Mouse (Mus musculus): ENCODE data around the gene Traf1. TPM values are rescaled to one million over a fixed set of nuclear protein-coding genes. Genes with fewer than 3 reads are reported as not detected.
A peak's percentile ranks its signal among the peaks of the same experiment; 100 is the strongest.

The Traf1 gene
- polyA plus RNA-seq, 1 experiment: 1.4 TPM

DNA sequence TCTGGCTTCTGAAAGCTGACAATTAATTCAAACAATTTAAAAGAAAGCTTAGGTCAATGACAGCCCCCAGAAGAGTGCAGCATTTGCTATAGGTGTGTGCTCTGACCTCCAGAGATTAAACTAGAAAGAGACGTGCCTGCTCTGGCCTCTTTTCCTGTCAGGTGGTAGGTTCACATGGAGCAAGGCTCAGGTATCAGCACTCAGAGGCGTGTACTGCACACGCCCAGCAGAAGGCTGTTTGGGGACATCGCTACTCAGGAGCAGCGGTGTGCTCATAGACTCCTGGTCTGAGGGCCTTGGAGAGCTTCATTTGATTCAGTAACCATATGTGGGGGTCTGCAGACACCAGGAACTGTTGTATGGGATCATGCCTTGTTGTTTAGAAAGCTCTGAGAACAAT is 34.3 kb downstream of the Traf1 start:
- Histone ChIP-seq H3K4me3 (ENCODE audit: insufficient read depth, low read length) (no peak overlapping the region), H3K4me1 (ENCODE audit: control insufficient read depth, insufficient read depth, low read length) (no peaks in the 10 kb centered on the region), H3K27ac (ENCODE audit: insufficient read depth, low read length) (no peak overlapping the region)
- TF ChIP-seq CTCF (IDR thresholded peaks at IDR 0.05; ENCODE audit: extremely low read depth, insufficient read depth, low read length) (no peak), POLR2A (IDR thresholded peaks at IDR 0.05; ENCODE audit: extremely low read depth, insufficient read depth, low read length) (no peak)

DNA sequence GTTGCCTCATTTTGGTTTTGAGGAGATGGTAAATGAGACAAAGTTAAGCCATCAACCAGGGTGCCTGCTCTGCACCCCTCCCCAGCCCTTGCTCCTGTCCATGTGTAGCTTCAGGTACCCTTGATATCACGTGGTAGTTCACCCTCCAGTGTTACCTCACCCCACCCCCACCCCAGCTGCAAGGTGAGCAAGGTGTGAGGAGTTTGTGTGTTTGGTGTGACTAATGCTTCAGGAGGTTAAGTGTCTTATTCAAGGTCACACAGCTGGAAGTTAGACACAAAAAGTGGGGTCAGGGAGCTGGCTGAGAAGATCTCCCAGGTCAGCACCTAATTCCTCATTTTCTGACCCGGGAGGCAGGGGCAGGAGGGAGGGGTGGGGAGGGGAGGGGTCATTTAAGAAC is 38.8 kb downstream of the Traf1 start:
- no peak overlapping the region for H3K4me3 ChIP-seq (ENCODE audit: insufficient read depth, low read length)
- no peak overlapping the region for H3K27ac ChIP-seq (ENCODE audit: insufficient read depth, low read length)
- H3K4me1 ChIP-seq (ENCODE audit: control insufficient read depth, insufficient read depth, low read length): no peaks in the 10 kb centered on the region
- TF ChIP-seq POLR2A (IDR thresholded peaks at IDR 0.05; ENCODE audit: extremely low read depth, insufficient read depth, low read length) (no peak), CTCF (IDR thresholded peaks at IDR 0.05; ENCODE audit: extremely low read depth, insufficient read depth, low read length) (no peak)

DNA sequence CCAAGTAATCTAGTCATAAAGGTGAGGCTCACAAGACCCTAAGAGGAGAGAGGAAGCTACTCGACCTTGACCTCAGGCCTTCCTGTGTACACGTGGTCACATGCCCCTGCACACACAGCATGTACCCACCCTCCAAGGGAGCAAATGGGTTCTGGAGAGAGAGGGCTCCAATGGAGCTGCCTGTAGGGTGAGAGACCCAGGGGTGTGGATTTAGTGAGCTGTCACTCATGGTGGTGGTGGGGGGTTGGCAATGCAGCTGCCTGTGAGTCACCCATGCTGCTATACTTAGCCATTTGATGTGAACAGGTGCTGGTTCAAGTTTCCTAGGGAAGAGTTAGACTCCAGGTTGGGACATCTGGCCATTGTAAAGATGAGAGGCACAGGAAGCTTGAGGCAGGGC is 41.4 kb downstream of the Traf1 start:
- Histone ChIP-seq H3K27ac (ENCODE audit: insufficient read depth, low read length) (no peak overlapping the region), H3K4me1 (ENCODE audit: control insufficient read depth, insufficient read depth, low read length) (no peaks in the 10 kb centered on the region), H3K4me3 (ENCODE audit: insufficient read depth, low read length) (no peak overlapping the region)
- TF ChIP-seq POLR2A (IDR thresholded peaks at IDR 0.05; ENCODE audit: extremely low read depth, insufficient read depth, low read length) (no peak), CTCF (IDR thresholded peaks at IDR 0.05; ENCODE audit: extremely low read depth, insufficient read depth, low read length) (no peak)

DNA sequence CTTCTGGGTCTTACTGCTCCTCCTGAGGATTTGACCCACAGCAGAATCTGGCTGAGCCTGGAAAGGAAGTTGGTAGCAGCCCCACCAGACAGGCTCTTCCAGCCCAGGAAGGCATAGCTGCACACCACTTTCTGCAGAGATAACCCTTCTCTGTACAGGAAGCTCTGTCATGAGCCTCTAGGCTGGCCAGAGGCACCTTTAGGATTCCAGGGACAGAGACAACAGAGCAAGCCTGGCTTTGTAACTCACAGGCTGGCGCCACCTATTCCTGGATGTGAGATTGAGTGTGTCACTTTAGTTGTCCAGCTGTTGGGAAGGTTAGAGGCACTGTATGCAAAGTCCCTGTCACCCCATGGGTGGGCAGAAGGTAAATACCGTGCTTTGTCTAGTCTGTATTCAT is 46.5 kb downstream of the Traf1 start:
- no peak overlapping the region for H3K4me3 ChIP-seq (ENCODE audit: insufficient read depth, low read length)
- H3K27ac ChIP-seq (ENCODE audit: insufficient read depth, low read length): no peak overlapping the region
- TF ChIP-seq CTCF (IDR thresholded peaks at IDR 0.05; ENCODE audit: extremely low read depth, insufficient read depth, low read length) (no peak), POLR2A (IDR thresholded peaks at IDR 0.05; ENCODE audit: extremely low read depth, insufficient read depth, low read length) (no peak)
- no peaks in the 10 kb centered on the region; the same call in 1 of the 2 replicates for H3K4me1 ChIP-seq (ENCODE audit: control insufficient read depth, insufficient read depth, low read length)

DNA sequence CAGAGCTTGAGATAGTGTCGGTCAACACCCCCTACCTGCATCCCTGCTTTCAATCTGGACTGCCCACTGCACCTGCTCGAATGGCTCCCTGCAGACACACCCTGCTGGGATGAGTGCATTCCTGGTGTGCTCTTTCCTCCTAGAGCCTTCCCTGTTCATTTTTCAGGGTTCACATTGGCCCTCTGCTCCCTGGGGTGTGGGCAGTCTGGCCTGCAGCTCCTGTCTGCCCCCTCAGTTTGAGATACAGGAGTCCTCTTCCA is 46.8 kb downstream of the Traf1 start:
- no peak overlapping the region for H3K4me3 ChIP-seq (ENCODE audit: insufficient read depth, low read length)
- no peak overlapping the region for H3K27ac ChIP-seq (ENCODE audit: insufficient read depth, low read length)
- no peaks in the 10 kb centered on the region; the same call in 1 of the 2 replicates for H3K4me1 ChIP-seq (ENCODE audit: control insufficient read depth, insufficient read depth, low read length)
- TF ChIP-seq POLR2A (IDR thresholded peaks at IDR 0.05; ENCODE audit: extremely low read depth, insufficient read depth, low read length) (no peak), CTCF (IDR thresholded peaks at IDR 0.05; ENCODE audit: extremely low read depth, insufficient read depth, low read length) (no peak)

DNA sequence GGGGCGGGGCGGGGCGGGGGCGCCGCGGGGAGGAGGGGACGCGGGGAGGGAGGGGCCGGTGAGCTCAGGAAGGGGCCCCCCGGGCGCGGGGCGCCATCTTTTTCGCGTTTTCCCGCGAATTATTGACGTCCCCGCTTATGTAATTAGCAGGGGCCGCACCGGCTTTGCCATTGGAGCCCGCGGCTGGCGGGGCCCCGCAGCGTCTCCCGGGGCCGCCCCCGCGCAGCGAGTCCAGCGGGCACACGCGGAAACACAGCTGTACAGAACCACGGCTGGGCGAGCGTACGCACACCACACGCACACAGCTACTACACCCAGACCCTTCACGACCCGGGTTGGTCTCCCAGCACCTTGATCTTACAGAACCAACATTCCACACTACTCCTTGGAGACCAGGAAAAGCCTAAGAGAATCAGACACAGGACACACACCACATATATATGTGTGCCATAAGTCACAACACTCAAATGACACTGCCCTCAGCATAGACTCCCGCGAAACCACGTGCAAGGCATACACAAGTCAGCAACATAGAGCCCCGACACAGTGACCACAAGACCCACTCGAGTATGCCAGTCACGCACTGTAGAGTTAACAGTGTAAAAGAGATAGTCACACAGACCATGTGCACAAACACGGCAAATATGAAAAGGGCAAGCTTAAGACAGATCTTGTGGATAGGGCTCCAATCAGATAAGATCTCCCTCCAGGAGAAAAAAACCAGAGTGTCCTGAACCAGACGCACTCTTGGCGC is 47.3 kb downstream of the Traf1 start:
- no peaks in the 10 kb centered on the region; the same call in 1 of the 2 replicates for H3K4me1 ChIP-seq (ENCODE audit: control insufficient read depth, insufficient read depth, low read length)
- H3K27ac ChIP-seq (ENCODE audit: insufficient read depth, low read length): no peak overlapping the region
- peak overlapping the region; percentile 31 for H3K4me3 ChIP-seq (ENCODE audit: insufficient read depth, low read length)
- TF ChIP-seq CTCF (IDR thresholded peaks at IDR 0.05; ENCODE audit: extremely low read depth, insufficient read depth, low read length): no peak
- no peak for TF ChIP-seq POLR2A (IDR thresholded peaks at IDR 0.05; ENCODE audit: extremely low read depth, insufficient read depth, low read length)

DNA sequence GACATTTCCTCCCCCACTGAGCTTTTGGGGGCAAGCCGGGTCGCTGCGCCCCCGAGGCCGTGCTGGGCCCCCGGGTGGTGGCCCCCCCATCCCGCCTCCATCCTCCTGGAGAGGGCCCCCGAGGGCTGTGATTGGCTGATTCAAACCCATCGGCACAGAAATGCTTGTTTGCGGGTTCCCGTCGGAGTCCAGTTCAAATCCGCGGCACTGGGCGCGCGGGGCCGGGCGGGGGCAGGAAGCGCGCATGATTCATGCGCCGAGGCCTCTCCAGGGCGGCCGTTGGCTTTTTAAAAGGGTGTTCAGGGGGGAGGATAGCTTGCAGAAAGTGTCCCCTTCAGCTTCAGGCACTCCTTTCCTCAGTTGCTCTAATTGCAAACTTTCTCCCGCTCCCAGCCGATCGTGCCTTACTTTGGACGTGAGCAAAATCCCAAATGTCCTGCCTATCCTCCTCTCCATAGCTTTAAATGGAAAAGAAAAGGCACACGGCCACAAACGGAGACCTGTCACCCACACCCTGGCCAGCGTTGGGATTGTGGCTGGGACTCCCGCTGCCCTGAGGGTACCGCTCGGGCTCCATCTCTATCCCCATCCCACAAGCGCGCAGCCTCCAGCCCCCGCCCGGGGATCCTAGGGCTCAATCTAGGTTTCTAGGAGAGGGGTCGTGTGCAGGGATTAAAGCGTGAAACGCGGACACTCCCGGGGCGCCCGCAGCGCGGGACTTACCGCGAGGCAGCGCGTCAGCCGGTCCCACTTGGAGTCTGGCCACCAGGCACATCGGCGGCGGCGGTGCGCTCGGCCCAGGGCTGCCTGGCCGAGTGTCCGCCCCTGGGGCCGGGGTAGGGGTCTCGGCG is 48.1 kb downstream of the Traf1 start, which contains the start of gene Phf19:
Gene Phf19, minus strand, starts transcription at position 809 of the 851 bp plus-strand sequence.
- peak within 1 kb of the TSS; percentile 31 for H3K4me3 ChIP-seq (ENCODE audit: insufficient read depth, low read length)
- no peaks in the 10 kb centered on the region; the same call in 1 of the 2 replicates for H3K4me1 ChIP-seq (ENCODE audit: control insufficient read depth, insufficient read depth, low read length)
- TF ChIP-seq CTCF (IDR thresholded peaks at IDR 0.05; ENCODE audit: extremely low read depth, insufficient read depth, low read length): no peak
- TF ChIP-seq POLR2A (IDR thresholded peaks at IDR 0.05; ENCODE audit: extremely low read depth, insufficient read depth, low read length): no peak
- H3K27ac ChIP-seq (ENCODE audit: insufficient read depth, low read length): no peak within 1 kb of the TSS

DNA sequence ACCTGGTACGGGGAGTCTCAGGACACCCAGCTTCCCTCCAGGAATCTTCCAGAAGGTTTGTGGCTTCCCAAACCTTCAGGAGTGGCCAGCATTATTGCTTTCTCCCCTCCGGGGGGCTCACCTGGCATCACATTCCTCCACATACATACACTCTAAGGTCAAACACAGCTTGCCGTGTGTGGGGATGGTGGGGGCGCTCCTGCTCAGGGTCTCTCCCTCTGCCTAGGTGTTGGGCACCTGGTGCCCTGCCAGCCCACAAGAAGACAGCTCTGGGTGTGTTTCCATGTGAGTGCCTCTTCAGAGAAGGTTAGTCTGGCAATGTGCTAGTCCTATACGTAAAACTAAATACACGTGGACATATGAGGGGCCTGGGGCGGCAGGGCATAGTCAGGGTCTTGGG is 49.0 kb downstream of the Traf1 start:
- TF ChIP-seq POLR2A (IDR thresholded peaks at IDR 0.05; ENCODE audit: extremely low read depth, insufficient read depth, low read length): no peak

DNA sequence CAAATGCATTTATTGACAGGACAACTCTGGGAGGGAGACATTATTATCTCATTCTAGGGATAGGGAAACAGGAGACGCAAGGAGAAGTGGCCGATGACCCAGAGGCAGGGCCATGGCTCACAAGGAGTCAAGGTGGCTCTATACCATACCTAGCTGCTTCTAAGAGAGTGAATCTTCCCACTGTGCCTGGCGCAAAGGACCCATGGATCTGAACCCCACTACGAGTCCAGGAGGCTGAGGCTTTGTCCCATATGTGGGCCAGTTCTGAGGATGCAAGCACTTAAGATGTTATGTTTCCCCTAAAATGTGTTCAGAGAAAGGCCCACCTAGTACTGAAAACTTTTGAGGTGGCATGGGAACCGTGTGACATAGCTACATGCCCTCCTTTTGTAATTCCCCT is 49.7 kb downstream of the Traf1 start:
- no peak for TF ChIP-seq POLR2A (IDR thresholded peaks at IDR 0.05; ENCODE audit: extremely low read depth, insufficient read depth, low read length)
- no peak for TF ChIP-seq CTCF (IDR thresholded peaks at IDR 0.05; ENCODE audit: extremely low read depth, insufficient read depth, low read length)
- Histone ChIP-seq H3K27ac (ENCODE audit: insufficient read depth, low read length) (no peak overlapping the region), H3K4me1 (ENCODE audit: control insufficient read depth, insufficient read depth, low read length) (no peaks in the 10 kb centered on the region; the same call in 1 of the 2 replicates), H3K4me3 (ENCODE audit: insufficient read depth, low read length) (no peak overlapping the region)

More for the DNA sequence above, 49.0 kb downstream of the Traf1 start:
- Histone ChIP-seq H3K4me3 (ENCODE audit: insufficient read depth, low read length) (no peak overlapping the region), H3K4me1 (ENCODE audit: control insufficient read depth, insufficient read depth, low read length) (no peaks in the 10 kb centered on the region; the same call in 1 of the 2 replicates), H3K27ac (ENCODE audit: insufficient read depth, low read length) (no peak overlapping the region)

DNA sequence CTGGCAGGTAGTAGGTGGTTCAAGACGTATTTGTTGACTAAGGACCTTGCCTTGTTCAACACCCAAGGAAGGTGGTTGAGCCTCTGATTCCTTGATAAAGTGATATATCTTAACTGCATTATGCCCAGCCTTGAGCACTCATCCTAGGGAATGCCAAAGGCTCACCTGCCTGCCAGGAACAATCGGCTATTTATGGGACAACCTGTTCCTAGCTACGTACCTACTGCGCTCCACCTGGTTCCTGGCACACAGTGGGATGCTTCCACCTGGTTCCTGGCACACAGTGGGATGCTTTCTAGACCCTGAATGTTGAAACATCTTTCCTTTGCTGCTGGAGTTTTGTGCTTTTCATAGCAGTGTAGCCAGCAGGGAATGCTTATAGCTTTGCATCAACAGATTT is 51.9 kb downstream of the Traf1 start:
- H3K4me3 ChIP-seq (ENCODE audit: insufficient read depth, low read length): no peak overlapping the region
- no peaks in the 10 kb centered on the region; the same call in 1 of the 2 replicates for H3K4me1 ChIP-seq (ENCODE audit: control insufficient read depth, insufficient read depth, low read length)
- no peak overlapping the region for H3K27ac ChIP-seq (ENCODE audit: insufficient read depth, low read length)
- TF ChIP-seq POLR2A (IDR thresholded peaks at IDR 0.05; ENCODE audit: extremely low read depth, insufficient read depth, low read length): no peak
- no peak for TF ChIP-seq CTCF (IDR thresholded peaks at IDR 0.05; ENCODE audit: extremely low read depth, insufficient read depth, low read length)

Data from cortical plate, adult 2 months (tissue).